Mouse (Mus musculus) ES-Bruce4 (cell line): ENCODE results near the gene Dram1. TPM values are rescaled to one million over a fixed set of nuclear protein-coding genes. Genes with fewer than 3 reads are reported as not detected.

ENCODE experiments used
- H3K27ac ChIP-seq: 2 replicates; pipeline ENCODE4 v1.5.1; 2012; ENCODE audit warnings: low read length, inconsistent platforms; ENCODE audit not compliant: insufficient read depth
- H3K27me3 ChIP-seq: 2 replicates; pipeline ENCODE4 v1.6.1; 2012; ENCODE audit warnings: mild to moderate bottlenecking, low read length, inconsistent platforms; ENCODE audit not compliant: control insufficient read depth, poor library complexity, insufficient read depth, severe bottlenecking
- H3K36me3 ChIP-seq: 2 replicates; pipeline ENCODE4 v1.6.1; 2012; ENCODE audit warnings: inconsistent platforms, mild to moderate bottlenecking, low read length, moderate library complexity; ENCODE audit not compliant: control insufficient read depth, poor library complexity, insufficient read depth, severe bottlenecking
- H3K4me1 ChIP-seq: one replicate; pipeline ENCODE4 v1.8.1; 2011; ENCODE audit warnings: low read length; ENCODE audit not compliant: control insufficient read depth, insufficient read depth
- H3K4me3 ChIP-seq: 2 replicates; pipeline ENCODE4 v1.5.1; 2011; ENCODE audit warnings: low read depth, mild to moderate bottlenecking, low read length
- H3K9ac ChIP-seq: 2 replicates; pipeline ENCODE4 v1.6.1; 2012; ENCODE audit warnings: low read depth, mild to moderate bottlenecking, inconsistent platforms; ENCODE audit not compliant: poor library complexity, severe bottlenecking
- H3K9me3 ChIP-seq: replicated peaks from 2 replicates; pipeline ENCODE4 v1.6.1; 2012; ENCODE audit warnings: mild to moderate bottlenecking, low read length, inconsistent platforms; ENCODE audit not compliant: control insufficient read depth, poor library complexity, insufficient read depth, severe bottlenecking
- CTCF ChIP-seq: IDR thresholded peaks from one replicate; pipeline ENCODE4 v1.8.1; 2011; ENCODE audit warnings: low read depth, low read length
- EP300 ChIP-seq: IDR thresholded peaks from 2 replicates; pipeline ENCODE4 v1.6.1; 2011; ENCODE audit warnings: low read depth, low read length; ENCODE audit not compliant: insufficient read depth
- POLR2A ChIP-seq: IDR thresholded peaks from one replicate; pipeline ENCODE4 v1.8.1; 2011; ENCODE audit warnings: low read length; ENCODE audit not compliant: insufficient read depth
- polyA plus RNA-seq: library from polyadenylated mRNA; stranded (reverse); fragments of >200 nt; gene quantifications from 2 replicates; pipeline ENCODE4 v1.2.4, GENCODE M21; 2011; ENCODE audit warnings: low read depth; ENCODE audit not compliant: missing spikeins, insufficient read depth, insufficient read length

The Dram1 gene
- polyA plus RNA-seq, 1 experiment, result 0.57 TPM

DNA sequence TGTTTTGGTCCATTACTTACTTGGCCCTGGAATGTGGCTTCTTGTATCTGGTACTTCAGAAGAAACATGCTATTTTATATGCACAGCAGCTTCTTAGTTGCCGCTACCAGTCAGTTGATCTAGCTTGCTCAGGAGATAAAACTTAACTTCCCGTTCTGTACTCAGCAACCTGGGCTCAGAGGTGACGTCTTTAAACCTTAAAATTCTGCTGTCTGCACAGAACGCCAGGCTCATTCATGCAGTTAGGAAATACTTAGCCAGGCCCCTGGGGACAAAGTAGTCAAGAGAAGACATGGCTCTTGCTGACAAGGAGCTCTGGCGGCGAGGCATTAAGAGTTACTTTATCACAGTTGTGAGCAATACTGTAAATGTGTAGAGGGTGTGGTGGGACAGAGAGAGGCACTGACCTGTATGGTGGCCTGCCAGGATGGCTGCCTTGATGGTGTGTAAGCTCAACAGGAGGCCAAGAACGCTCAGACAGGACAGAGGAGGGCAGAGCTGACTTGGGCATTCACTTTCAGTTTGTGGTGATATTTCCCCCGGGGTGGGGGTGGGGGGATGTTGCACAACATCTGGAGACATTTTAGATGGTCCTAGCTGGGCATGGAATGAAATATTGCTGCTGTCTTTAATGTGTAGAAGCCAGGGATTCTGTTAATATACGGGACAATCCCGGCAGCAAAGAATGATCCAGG lies 11.4 kb upstream of the Dram1 start:
- H3K9me3 ChIP-seq, result no peaks in the 10 kb centered on the region
- no peaks in the 10 kb centered on the region for H3K36me3 ChIP-seq
- no peak overlapping the region for H3K9ac ChIP-seq
- no peak for TF ChIP-seq POLR2A
- no peak for TF ChIP-seq CTCF
- TF ChIP-seq EP300, result no peak
- no peak overlapping the region for H3K4me3 ChIP-seq
- no peaks in the 10 kb centered on the region for H3K27me3 ChIP-seq
- no peak overlapping the region for H3K27ac ChIP-seq
- no peaks in the 10 kb centered on the region for H3K4me1 ChIP-seq

DNA sequence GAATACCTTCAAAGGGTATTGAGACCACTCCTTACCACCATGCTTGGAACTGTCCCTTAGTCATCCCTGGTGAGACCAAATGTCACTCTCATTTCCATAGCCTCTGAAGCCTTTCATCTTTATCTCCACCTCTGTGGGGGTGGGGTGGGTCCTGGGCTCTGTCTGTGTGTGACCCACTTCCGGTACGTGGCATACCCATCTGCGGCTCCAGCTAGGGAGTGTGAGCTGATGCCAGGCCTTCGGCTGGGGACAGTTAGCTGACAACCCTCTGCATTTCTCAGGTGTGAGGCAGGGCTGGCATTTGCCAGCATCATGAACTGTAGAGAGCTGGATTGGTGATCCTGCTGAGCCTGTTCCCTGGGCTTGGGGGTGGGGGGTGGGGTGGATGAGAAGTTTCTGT lies 10.7 kb upstream of the Dram1 start:
- TF ChIP-seq CTCF (no peak), POLR2A (no peak), EP300 (no peak)
- Histone ChIP-seq H3K27me3 (no peaks in the 10 kb centered on the region), H3K9me3 (no peaks in the 10 kb centered on the region)

DNA sequence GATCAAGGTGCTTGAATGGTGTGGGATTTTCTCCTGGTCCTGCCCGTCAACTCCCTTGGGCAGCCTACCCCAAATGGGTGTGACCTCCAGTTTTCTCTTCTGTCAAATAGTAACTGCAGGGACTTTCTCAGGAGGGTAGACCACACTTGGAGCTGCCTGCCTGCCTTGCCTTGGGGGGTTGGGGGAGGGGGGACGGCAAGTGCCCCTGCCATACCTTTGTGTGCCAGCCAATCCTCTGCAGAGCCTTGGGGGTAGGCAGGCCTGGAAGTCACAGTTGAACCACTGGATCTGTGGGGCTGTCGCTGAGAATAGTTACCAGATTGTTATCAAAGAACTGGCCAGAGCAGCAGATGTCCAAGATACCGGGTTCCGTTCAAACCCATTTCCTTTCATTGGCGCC lies 7.4 kb upstream of the Dram1 start:
- no peaks in the 10 kb centered on the region for H3K36me3 ChIP-seq
- H3K27ac ChIP-seq, result no peak overlapping the region
- no peaks in the 10 kb centered on the region for H3K9me3 ChIP-seq
- H3K9ac ChIP-seq, result no peak overlapping the region
- H3K27me3 ChIP-seq, result no peaks in the 10 kb centered on the region
- H3K4me3 ChIP-seq, result no peak overlapping the region
- no peaks in the 10 kb centered on the region for H3K4me1 ChIP-seq
- no peak for TF ChIP-seq POLR2A
- no peak for TF ChIP-seq CTCF
- TF ChIP-seq EP300, result no peak

More for the DNA sequence above, 10.7 kb upstream of the Dram1 start:
- Histone ChIP-seq H3K27ac (no peak overlapping the region), H3K36me3 (no peaks in the 10 kb centered on the region), H3K4me1 (no peaks in the 10 kb centered on the region), H3K4me3 (no peak overlapping the region), H3K9ac (no peak overlapping the region)

DNA sequence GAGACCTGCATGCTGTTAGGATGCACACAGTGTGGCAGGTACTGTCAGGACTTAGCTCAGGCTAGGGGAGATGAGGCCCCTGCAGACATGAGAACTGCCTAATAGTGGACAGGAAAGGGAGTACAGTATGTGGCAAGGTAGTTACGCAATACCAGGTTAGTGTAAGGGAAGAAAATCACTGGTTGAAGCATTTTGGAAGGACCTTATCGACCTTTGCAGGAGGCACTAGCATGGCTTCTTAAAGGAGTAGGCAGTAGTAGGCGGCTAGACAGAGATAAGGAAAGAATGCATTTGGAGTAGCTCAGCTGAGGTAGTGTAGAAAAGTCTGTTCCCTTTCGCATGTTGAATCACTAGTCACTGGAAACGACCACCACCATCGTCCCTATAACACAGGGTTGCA lies 6.9 kb upstream of the Dram1 start:
- Histone ChIP-seq H3K27me3 (no peaks in the 10 kb centered on the region), H3K9me3 (no peaks in the 10 kb centered on the region), H3K4me1 (no peaks in the 10 kb centered on the region), H3K4me3 (no peak overlapping the region), H3K9ac (no peak overlapping the region), H3K36me3 (no peaks in the 10 kb centered on the region), H3K27ac (no peak overlapping the region)
- TF ChIP-seq CTCF, result no peak
- TF ChIP-seq EP300, result no peak
- no peak for TF ChIP-seq POLR2A

DNA sequence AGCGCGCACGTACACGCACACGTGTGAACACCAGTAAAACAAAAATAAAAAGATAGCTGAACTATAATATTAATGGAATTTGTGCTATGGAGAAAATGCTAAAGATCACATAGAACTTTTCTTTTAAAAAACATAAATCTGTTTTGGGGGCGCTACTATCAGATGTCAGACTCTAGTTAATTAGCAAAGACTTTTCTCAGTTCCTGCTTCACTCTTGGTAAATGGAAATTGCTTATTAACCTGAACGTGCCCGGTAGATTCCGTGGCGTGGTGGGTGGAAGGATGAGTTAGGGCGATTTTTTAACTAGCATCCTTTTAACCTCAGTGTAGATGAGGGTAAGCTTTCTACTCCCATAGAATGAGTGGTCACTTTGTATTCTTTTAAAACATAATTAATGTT lies 6.4 kb upstream of the Dram1 start:
- TF ChIP-seq EP300 (no peak), POLR2A (no peak), CTCF (no peak)
- H3K4me3 ChIP-seq, result no peak overlapping the region

DNA sequence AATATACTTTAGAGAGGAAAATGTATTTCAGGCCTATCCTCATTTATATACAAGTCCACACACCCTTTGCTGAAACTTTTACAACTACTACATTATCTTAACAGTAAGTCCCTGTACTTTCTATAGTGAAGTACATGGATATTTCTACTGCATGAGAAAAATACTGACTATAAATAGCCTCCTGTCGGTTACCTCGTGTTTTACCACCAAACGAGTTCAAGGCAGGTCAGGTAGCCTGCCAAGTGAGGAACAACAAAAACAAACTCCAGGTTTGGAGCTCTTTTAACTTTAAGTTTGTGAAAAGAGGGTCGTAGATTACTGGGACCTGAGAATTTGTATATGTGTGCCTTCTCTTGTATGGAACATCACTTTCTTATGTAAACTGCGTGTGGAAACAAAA lies 5.2 kb upstream of the Dram1 start:
- no peaks in the 10 kb centered on the region for H3K27me3 ChIP-seq
- no peaks in the 10 kb centered on the region for H3K36me3 ChIP-seq
- H3K9me3 ChIP-seq, result no peaks in the 10 kb centered on the region
- TF ChIP-seq CTCF (no peak), POLR2A (no peak), EP300 (no peak)
- H3K4me3 ChIP-seq, result no peak overlapping the region
- H3K4me1 ChIP-seq, result no peaks in the 10 kb centered on the region
- H3K9ac ChIP-seq, result no peak overlapping the region
- no peak overlapping the region for H3K27ac ChIP-seq

More for the DNA sequence above, 6.4 kb upstream of the Dram1 start:
- H3K9me3 ChIP-seq, result no peaks in the 10 kb centered on the region
- H3K4me1 ChIP-seq, result no peaks in the 10 kb centered on the region
- no peak overlapping the region for H3K27ac ChIP-seq
- H3K36me3 ChIP-seq, result no peaks in the 10 kb centered on the region
- H3K9ac ChIP-seq, result no peak overlapping the region
- H3K27me3 ChIP-seq, result no peaks in the 10 kb centered on the region
